Mouse (Mus musculus) lung, postnatal 0 days (tissue): ENCODE measurements around the gene Cab39l. TPM values are rescaled to one million over a fixed set of nuclear protein-coding genes. Genes with fewer than 3 reads are reported as not detected.

Source experiments
- ATAC-seq: fragments of 200-750 bp; cut with Nextera tagmentation; 2 replicates; pipeline ENCODE4 v1.8.0; 2017; ENCODE audit warnings: moderate library complexity
- DNase-seq: peaks from one replicate; pipeline ENCODE4 v3.0.0-alpha.2; 2016; ENCODE audit warnings: low spot score
- H3K27ac ChIP-seq: fragments of 300-500 bp; sonication (generic); 2 replicates; pipeline ENCODE4 v1.5.1; 2014; ENCODE audit warnings: antibody characterized with exemption, mild to moderate bottlenecking, low read length, mixed read lengths
- H3K27me3 ChIP-seq: fragments of 300-500 bp; sonication (generic); replicated peaks from 2 replicates; pipeline ENCODE4 v1.6.1; 2014; ENCODE audit warnings: low read length, mixed read lengths; ENCODE audit not compliant: insufficient read depth
- H3K36me3 ChIP-seq: fragments of 300-500 bp; sonication (generic); 2 replicates; pipeline ENCODE4 v1.6.1; 2014; ENCODE audit warnings: low read length, mixed read lengths; ENCODE audit not compliant: insufficient read depth
- H3K4me1 ChIP-seq: fragments of 300-500 bp; sonication (generic); 2 replicates; pipeline ENCODE4 v1.6.1; 2014; ENCODE audit warnings: antibody characterized with exemption, low read depth, low read length, mixed read lengths; ENCODE audit not compliant: insufficient read depth
- H3K4me2 ChIP-seq: fragments of 300-500 bp; sonication (generic); replicated peaks from 2 replicates; pipeline ENCODE4 v1.6.1; 2014; ENCODE audit warnings: low read depth, mild to moderate bottlenecking, low read length, moderate library complexity, mixed read lengths
- H3K4me3 ChIP-seq: fragments of 300-500 bp; sonication (generic); 2 replicates; pipeline ENCODE4 v1.5.1; 2014; ENCODE audit warnings: low read depth, low read length
- H3K9ac ChIP-seq: fragments of 300-500 bp; sonication (generic); replicated peaks from 2 replicates; pipeline ENCODE4 v1.6.1; 2014; ENCODE audit warnings: low read depth, mild to moderate bottlenecking
- H3K9me3 ChIP-seq: fragments of 300-500 bp; sonication (generic); 2 replicates; pipeline ENCODE4 v1.6.1; 2016; ENCODE audit warnings: low read length, mixed read lengths
- CTCF ChIP-seq: IDR thresholded peaks from 2 replicates; pipeline ENCODE4 v1.5.1; 2016; ENCODE audit warnings: antibody characterized with exemption, mild to moderate bottlenecking
- EP300 ChIP-seq: IDR thresholded peaks from 2 replicates; pipeline ENCODE4 v1.6.1; 2016; ENCODE audit warnings: antibody characterized with exemption, mild to moderate bottlenecking, control low read depth
- WGBS: fragments of 180-500 bp; shearing (Covaris S2); extraction: QIAGEN DNeasy Blood & Tissue Kit; methylation state at CpG from one replicate; pipeline ENCODE4 v1.1.7; 2014; 5-methylcytosine and 5-hydroxymethylcytosine counted together
- polyA plus RNA-seq: library from polyadenylated mRNA; unstranded; fragments of >200 nt; fragmentation: Nextera tagmentation; extraction: Ambion mirVana; gene quantifications from 2 replicates; pipeline ENCODE4 v1.2.1, GENCODE M21; 2015

The Cab39l gene
- polyA plus RNA-seq, 1 experiment from 2014 or later = 27.2 TPM

- DNase-seq (no peak), ATAC-seq (no peak)
- Histone ChIP-seq H3K27ac (no peak overlapping the region), H3K4me3 (no peak overlapping the region), H3K9ac (no peak overlapping the region), H3K4me2 (no peak overlapping the region), H3K9me3 (no peaks in the 10 kb centered on the region), H3K36me3 (no peaks in the 10 kb centered on the region), H3K4me1 (no peaks in the 10 kb centered on the region), H3K27me3 (no peaks in the 10 kb centered on the region)
- TF ChIP-seq CTCF (no peak), EP300 (no peak)
- WGBS = 70% methylated on average over 1 of the region's 1 CpGs
Measured at GRCm38 (mm10) chr14:59430556-59430955, 10.2 kb upstream of the Cab39l start.

GRCm38 (mm10) chr14:59433902-59434301 lies 6.9 kb upstream of the Cab39l start:
- no peak for ATAC-seq
- no peak overlapping the region for H3K9ac ChIP-seq

GRCm38 (mm10) chr14:59435206-59435605 lies 5.6 kb upstream of the Cab39l start:
- Histone ChIP-seq H3K27ac (no peak overlapping the region), H3K4me3 (no peak overlapping the region), H3K27me3 (no peaks in the 10 kb centered on the region), H3K9me3 (no peaks in the 10 kb centered on the region), H3K9ac (no peak overlapping the region), H3K36me3 (no peaks in the 10 kb centered on the region), H3K4me2 (no peak overlapping the region), H3K4me1 (no peaks in the 10 kb centered on the region)
- no peak for DNase-seq
- no peak for TF ChIP-seq CTCF
- no peak for TF ChIP-seq EP300
- ATAC-seq = no peak

More at GRCm38 (mm10) chr14:59433902-59434301, 6.9 kb upstream of the Cab39l start:
- Histone ChIP-seq H3K4me2 (no peak overlapping the region), H3K27ac (no peak overlapping the region), H3K4me3 (no peak overlapping the region), H3K36me3 (no peaks in the 10 kb centered on the region), H3K27me3 (no peaks in the 10 kb centered on the region), H3K9me3 (no peaks in the 10 kb centered on the region), H3K4me1 (no peaks in the 10 kb centered on the region)
- no peak for TF ChIP-seq EP300
- no peak for TF ChIP-seq CTCF
- DNase-seq = no peak
- WGBS = 57% methylated on average over 2 of the region's 2 CpGs

- Histone ChIP-seq H3K9me3 (no peaks in the 10 kb centered on the region), H3K4me3 (no peak overlapping the region), H3K36me3 (no peaks in the 10 kb centered on the region), H3K27me3 (no peaks in the 10 kb centered on the region), H3K27ac (no peak overlapping the region), H3K4me1 (no peaks in the 10 kb centered on the region), H3K4me2 (no peak overlapping the region), H3K9ac (no peak overlapping the region)
- DNase-seq (no peak), ATAC-seq (no peak)
- 95% methylated on average over 3 of the region's 3 CpGs for WGBS
- no peak for TF ChIP-seq CTCF
- no peak for TF ChIP-seq EP300
Measured at GRCm38 (mm10) chr14:59437398-59437797, 3.4 kb upstream of the Cab39l start.

GRCm38 (mm10) chr14:59438505-59438904 lies 2.3 kb upstream of the Cab39l start:
- Histone ChIP-seq H3K9me3 (no peaks in the 10 kb centered on the region), H3K4me3 (no peak overlapping the region), H3K36me3 (no peaks in the 10 kb centered on the region), H3K27me3 (no peaks in the 10 kb centered on the region), H3K27ac (no peak overlapping the region), H3K9ac (no peak overlapping the region), H3K4me1 (no peaks in the 10 kb centered on the region), H3K4me2 (no peak overlapping the region)
- DNase-seq (peak; percentile 5), ATAC-seq (no peak)
- WGBS = 78% methylated on average over 2 of the region's 2 CpGs
- TF ChIP-seq EP300 = no peak
- no peak for TF ChIP-seq CTCF

GRCm38 (mm10) chr14:59440039-59440438 lies 733 bp upstream of the Cab39l start:
- 5% methylated on average over 7 of the region's 7 CpGs for WGBS
- H3K4me3 ChIP-seq = peak overlapping the region; percentile 82
- no peaks in the 10 kb centered on the region for H3K9me3 ChIP-seq
- no peaks in the 10 kb centered on the region for H3K36me3 ChIP-seq
- peak overlapping the region; percentile 85 for H3K9ac ChIP-seq
- peak overlapping the region; percentile 87 for H3K4me2 ChIP-seq
- H3K27ac ChIP-seq = peak overlapping the region; percentile 77
- TF ChIP-seq EP300 (no peak), CTCF (no peak)
- ATAC-seq = no peak
- DNase-seq = peak; percentile 30
- no peaks in the 10 kb centered on the region for H3K27me3 ChIP-seq
- no peaks in the 10 kb centered on the region for H3K4me1 ChIP-seq

GRCm38 (mm10) chr14:59441472-59441805 lies 667 bp downstream of the Cab39l start:
- WGBS = 8% methylated on average over 6 of the region's 6 CpGs
- Histone ChIP-seq H3K9ac (peak overlapping the region; percentile 85), H3K27me3 (no peaks in the 10 kb centered on the region), H3K4me2 (peak overlapping the region; percentile 87), H3K4me3 (peak overlapping the region; percentile 82), H3K36me3 (no peaks in the 10 kb centered on the region), H3K27ac (peak overlapping the region; percentile 90), H3K4me1 (no peaks in the 10 kb centered on the region), H3K9me3 (no peaks in the 10 kb centered on the region)
- peak; percentile 42 for DNase-seq
- ATAC-seq = no peak
- TF ChIP-seq CTCF (no peak), EP300 (no peak)
